Mouse (Mus musculus) myocyte (in vitro differentiated cells): ENCODE measurements around the gene Gm7173.

ENCODE experiments used
- CEBPB ChIP-seq: IDR thresholded peaks from 2 replicates; pipeline ENCODE4 v1.6.1; 2011; ENCODE audit warnings: mild to moderate bottlenecking, moderate library complexity; ENCODE audit not compliant: poor library complexity, insufficient read depth, severe bottlenecking
- E2F4 ChIP-seq: IDR thresholded peaks from one replicate; pipeline ENCODE4 v1.6.1; 2011; ENCODE audit warnings: mild to moderate bottlenecking, control low read depth, moderate library complexity; ENCODE audit not compliant: insufficient read depth
- MAX ChIP-seq: IDR thresholded peaks from one replicate; pipeline ENCODE4 v1.6.1; 2011; ENCODE audit warnings: low read depth, mild to moderate bottlenecking, control low read depth
- POLR2A ChIP-seq: IDR thresholded peaks from one replicate; pipeline ENCODE4 v1.6.1; 2011; ENCODE audit warnings: low read depth, mild to moderate bottlenecking, control low read depth, moderate library complexity; ENCODE audit not compliant: insufficient read length
- USF1 ChIP-seq: IDR thresholded peaks from one replicate; pipeline ENCODE4 v1.6.1; 2011; ENCODE audit warnings: low read depth, mild to moderate bottlenecking, control low read depth, moderate library complexity

GRCm38 (mm10) chrX:79516977-79517645, at the start of gene Gm7173:
- no peak for TF ChIP-seq POLR2A
- TF ChIP-seq E2F4 = no peak
- TF ChIP-seq MAX = no peak
- no peak for TF ChIP-seq USF1
- no peak for TF ChIP-seq CEBPB
